Mouse (Mus musculus) heart, adult 8-10 months (tissue): ENCODE data around the gene Ptpn13. TPM values are rescaled to one million over a fixed set of nuclear protein-coding genes. Genes with fewer than 3 reads are reported as not detected.
A peak's percentile ranks its signal among the peaks of the same experiment; 100 is the strongest.

ENCODE experiments used
- DNase-seq: peaks from one replicate; pipeline ENCODE4 v3.0.0; 2022; ENCODE audit warnings: low spot score
- total RNA-seq, 4 experiments: library from RNA; stranded (reverse); gene quantifications; 2 replicates each; pipeline ENCODE4 v1.2.4; 2022

Gene Ptpn13
- 1 to 10 TPM; 4.8 to 6.8 (median 5.6) TPM for total RNA-seq

GRCm38 (mm10) chr5:103424678-103425319 lies at the start of gene Ptpn13:
TSS of gene Ptpn13 (plus strand) at chr5:103425192.
- peak; percentile 85 for DNase-seq

GRCm38 (mm10) chr5:103375226-103375625 lies 49.8 kb upstream of the Ptpn13 start:
- DNase-seq: no peak

GRCm38 (mm10) chr5:103376354-103377295 lies 48.4 kb upstream of the Ptpn13 start:
- peak; percentile 28 for DNase-seq

- no peak for DNase-seq
These were observed 47.4 kb upstream of the Ptpn13 start for GRCm38 (mm10) chr5:103377493-103378130.

- DNase-seq: no peak
These were observed 44.0 kb upstream of the Ptpn13 start for GRCm38 (mm10) chr5:103380785-103381527.

- DNase-seq: no peak
These were observed 42.0 kb upstream of the Ptpn13 start for GRCm38 (mm10) chr5:103382951-103383350.

- no peak for DNase-seq
These were observed 41.0 kb upstream of the Ptpn13 start for GRCm38 (mm10) chr5:103384021-103384420.

GRCm38 (mm10) chr5:103387540-103388026 lies 37.4 kb upstream of the Ptpn13 start:
- peak; percentile 76 for DNase-seq

GRCm38 (mm10) chr5:103389415-103389814 lies 35.6 kb upstream of the Ptpn13 start:
- peak; percentile 39 for DNase-seq

GRCm38 (mm10) chr5:103393220-103393619 lies 31.8 kb upstream of the Ptpn13 start:
- DNase-seq: no peak

- no peak for DNase-seq
These were observed 31.2 kb upstream of the Ptpn13 start for GRCm38 (mm10) chr5:103393752-103394151.

- DNase-seq: no peak
These were observed 29.3 kb upstream of the Ptpn13 start for GRCm38 (mm10) chr5:103395683-103396082.

- DNase-seq: no peak
These were observed 27.6 kb upstream of the Ptpn13 start for GRCm38 (mm10) chr5:103397429-103397828.

- DNase-seq: no peak
These were observed 20.6 kb upstream of the Ptpn13 start for GRCm38 (mm10) chr5:103404213-103404968.

GRCm38 (mm10) chr5:103405921-103406320 lies 19.1 kb upstream of the Ptpn13 start:
- DNase-seq: no peak

GRCm38 (mm10) chr5:103412020-103412747 lies 12.8 kb upstream of the Ptpn13 start:
- DNase-seq: no peak

- DNase-seq: no peak
These were observed 10.4 kb upstream of the Ptpn13 start for GRCm38 (mm10) chr5:103414542-103414941.

- no peak for DNase-seq
These were observed 7.0 kb upstream of the Ptpn13 start for GRCm38 (mm10) chr5:103418009-103418408.

GRCm38 (mm10) chr5:103418886-103419285 lies 6.1 kb upstream of the Ptpn13 start:
- no peak for DNase-seq

- no peak for DNase-seq
These were observed 4.4 kb upstream of the Ptpn13 start for GRCm38 (mm10) chr5:103420568-103420967.
